Mouse (Mus musculus): ENCODE measurements around the gene Supt5. TPM values are rescaled to one million over a fixed set of nuclear protein-coding genes. Genes with fewer than 3 reads are reported as not detected.

Supt5 gene
- total and polyA plus RNA-seq, 3 experiments = 66.0 to 448 (median 156) TPM

GRCm38 (mm10) chr7:28372251-28373108 is 33.9 kb upstream of the Supt5 start, which contains the start of gene Plekhg2 (continued):
- TF ChIP-seq KAT2A (conservative IDR thresholded peaks at IDR 0.05; ENCODE audit: low read depth, low read length) = no peak; the same call in 1 of the 2 replicates
- TF ChIP-seq SMC3 (IDR thresholded peaks at IDR 0.05; ENCODE audit: low read depth, low read length) = peak; percentile 51
- TF ChIP-seq USF1 (IDR thresholded peaks at IDR 0.05; ENCODE audit: low read depth, low read length) = no peak
- peak; percentile 81; the same call in 1 of the 2 replicates for TF ChIP-seq MAZ (IDR thresholded peaks at IDR 0.05; ENCODE audit: low read depth, low read length)
- TF ChIP-seq ELF1 (IDR thresholded peaks at IDR 0.05; ENCODE audit: low read depth, low read length) = peak; percentile 43
- TF ChIP-seq E2F4 (IDR thresholded peaks at IDR 0.05; ENCODE audit: borderline replicate concordance, low read depth, low read length) = peak; percentile 80; the same call in 1 of the 2 replicates
- peak; percentile 19 for TF ChIP-seq RAD21 (IDR thresholded peaks at IDR 0.05; ENCODE audit: low read depth, low read length)
- TF ChIP-seq CHD2 (IDR thresholded peaks at IDR 0.05; ENCODE audit: low read length) = no peak
- TF ChIP-seq MEF2A (IDR thresholded peaks at IDR 0.05; ENCODE audit: extremely low read depth, insufficient replicate concordance, low read depth, low read length, poor library complexity, severe bottlenecking) = no peak
- no peak for TF ChIP-seq JUND (IDR thresholded peaks at IDR 0.05; ENCODE audit: low read depth, low read length)
- no peak for TF ChIP-seq USF2 (IDR thresholded peaks at IDR 0.05; ENCODE audit: borderline replicate concordance in 1 of 2, insufficient read depth in 1 of 2, low read depth in 1 of 2, low read length in 2 of 2)
- no peak for TF ChIP-seq CHD1 (IDR thresholded peaks at IDR 0.05; ENCODE audit: low read depth, low read length)
- TF ChIP-seq NRF1 (IDR thresholded peaks at IDR 0.05; ENCODE audit: insufficient read depth, low read depth, low read length, poor library complexity, severe bottlenecking) = no peak

- H3K4me1 ChIP-seq (ENCODE audit: control insufficient read depth in 1 of 2, insufficient read depth in 2 of 2, low read length in 2 of 2) = peaks cover 0 to 10% of the 10 kb centered on the region in 2 experiments; a peak in 2 of 4 replicates
- H3K9ac ChIP-seq (ENCODE audit: control insufficient read depth, low read depth, low read length, poor library complexity, severe bottlenecking) = peak overlapping the region; percentile 88
- no peaks in the 10 kb centered on the region for H3K27me3 ChIP-seq (ENCODE audit: control insufficient read depth in 1 of 2, insufficient read depth in 2 of 2, low read length in 2 of 2)
- H3K36me3 ChIP-seq (ENCODE audit: control insufficient read depth in 1 of 2, insufficient read depth in 2 of 2, low read length in 2 of 2) = peaks cover 0 to 7% of the 10 kb centered on the region in 2 experiments; a peak in 2 of 4 replicates
- peak overlapping the region; percentile 62 to 79 for H3K4me3 ChIP-seq (ENCODE audit: control insufficient read depth in 1 of 2, insufficient read depth in 1 of 2, low read depth in 2 of 2, low read length in 2 of 2)
- no peaks in the 10 kb centered on the region for H3K9me3 ChIP-seq (replicated peaks; ENCODE audit: insufficient read depth, low read length)
- no peak for TF ChIP-seq NELFE (IDR thresholded peaks at IDR 0.05; ENCODE audit: low read depth, low read length)
- 0 out of 2 replicates have a peak, but pooled peaks have one; percentile 63 for TF ChIP-seq UBTF (IDR thresholded peaks at IDR 0.05; ENCODE audit: borderline replicate concordance, insufficient read depth, low read depth, low read length)
- DNase-seq (ENCODE audit: low read depth, low spot score) = peak; percentile 50
- no peak overlapping the region for H3K27ac ChIP-seq (ENCODE audit: control insufficient read depth, low read depth, low read length)
- peaks cover 2% of the 10 kb centered on the region; the same call in 1 of the 2 replicates for H3K79me2 ChIP-seq (ENCODE audit: control insufficient read depth, insufficient read depth, low read length, poor library complexity)
These were observed 33.0 kb upstream of the Supt5 start for GRCm38 (mm10) chr7:28371514-28371989.

All from MEL (cell line).